Mouse (Mus musculus) cortical plate, adult 2 months (tissue): ENCODE data around the gene Stag3.

ENCODE experiments used
- CTCF ChIP-seq: fragments of 200-500 bp; IDR thresholded peaks from 2 replicates; pipeline ENCODE4 v1.5.1; 2011; ENCODE audit warnings: mild to moderate bottlenecking, control low read depth, low read length; ENCODE audit not compliant: insufficient read depth; ENCODE audit errors: extremely low read depth
- POLR2A ChIP-seq: fragments of 200-500 bp; IDR thresholded peaks from 2 replicates; pipeline ENCODE4 v1.6.1; 2011; ENCODE audit warnings: mild to moderate bottlenecking, low read length, control low read depth; ENCODE audit not compliant: insufficient read depth; ENCODE audit errors: extremely low read depth

DNA sequence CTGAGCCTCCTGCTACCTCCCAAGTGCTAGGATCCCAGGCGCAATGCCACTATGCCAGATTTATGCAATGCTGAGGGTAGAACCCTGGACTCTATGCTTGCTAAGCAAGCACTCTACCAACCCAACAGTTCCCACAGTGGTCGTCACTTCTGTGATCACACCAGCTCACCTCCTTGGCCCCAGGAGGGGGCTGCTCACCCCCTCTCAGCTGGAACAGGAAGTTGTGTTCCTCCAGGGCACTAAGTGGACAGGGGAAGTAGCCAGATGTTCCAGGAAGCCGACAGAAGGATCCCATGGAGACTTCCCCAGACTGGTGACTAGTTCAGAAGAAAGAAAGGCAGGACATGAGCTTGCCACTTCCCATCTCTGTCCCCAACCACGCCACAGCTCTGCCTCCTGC, 18.0 kb upstream of the Stag3 start:
- TF ChIP-seq CTCF: no peak
- no peak for TF ChIP-seq POLR2A
